In the genomic region with DNA sequence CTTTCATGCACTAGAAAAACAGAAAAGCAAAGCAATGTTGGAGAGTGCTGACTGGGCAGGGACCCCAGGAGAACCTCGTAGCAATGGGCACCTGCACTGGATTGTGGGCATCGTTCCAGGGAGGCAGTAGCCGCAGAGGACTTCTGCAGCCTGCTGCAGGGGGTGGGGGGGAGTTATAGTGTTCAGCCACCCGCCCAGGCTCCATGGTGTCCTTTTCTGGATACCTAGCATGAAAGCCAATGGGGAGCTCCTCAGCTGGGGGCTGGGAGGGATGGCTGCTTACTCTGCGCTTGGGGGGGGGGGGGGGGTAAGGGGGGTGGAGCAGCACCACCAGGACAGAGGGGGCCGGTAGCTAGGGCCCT, we compare ENCODE assay signal across 11 mouse cellular contexts. TPM values are rescaled to one million over a fixed set of nuclear protein-coding genes. Genes with fewer than 3 reads are reported as not detected.
DNase-seq lines count a peak whose midpoint lies in the region; ATAC-seq and TF ChIP-seq lines count a peak whose summit lies in the region.
"Had no signal": no experiment of that assay in that cellular context is flagged by ENCODE, and none has a peak within 500 bp of the region (broad histone marks: within the 10 kb centered on the region; RNA-seq: fewer than 3 reads in every experiment).

No protein-coding gene starts in this region.

- TF ChIP-seq CTCF in lung, embryonic 14.5 days (IDR thresholded peaks at IDR 0.05; ENCODE audit: low read depth): no peak

- no peaks in the 10 kb centered on the region; the same call in 1 of the 2 replicates for H3K4me1 ChIP-seq in lung, embryonic 14.5 days (ENCODE audit: insufficient read depth)

- peak overlapping the region; percentile 8; the same call in 1 of the 2 replicates for H3K4me3 ChIP-seq in lung, embryonic 14.5 days (ENCODE audit: low read depth, low read length)

- peak overlapping the region; percentile 48 for H3K4me2 ChIP-seq in lung, embryonic 14.5 days

- no peaks in the 10 kb centered on the region for H3K9me3 ChIP-seq in lung, embryonic 14.5 days (ENCODE audit: low read depth, low read length)

- peak; percentile 17 for DNase-seq in embryo, embryonic 11 days
- no peak for DNase-seq in embryo, embryonic 9.5 days (ENCODE audit: extremely low spot score)
- peak; percentile 11 for DNase-seq in retina, postnatal 1 day
- no peak for DNase-seq in retina, embryonic 14.5 days (ENCODE audit: low spot score)
- peak; percentile 58 for DNase-seq in lung, embryonic 14.5 days
- no peak for DNase-seq in spleen, adult 18-20 months
- DNase-seq in T-cell, adult 2 months (ENCODE audit: low spot score): no peak
- DNase-seq: cerebellum, adult 2 months; right cerebral cortex, adult 18-20 months; thymus, postnatal 25 days had no signal

- H3K27ac ChIP-seq in lung, embryonic 14.5 days (ENCODE audit: low read depth): peak overlapping the region; percentile 91

- peaks cover 59% of the 10 kb centered on the region for H3K27me3 ChIP-seq in lung, embryonic 14.5 days (ENCODE audit: insufficient read depth, low read length)

- peak overlapping the region; percentile 26 for H3K9ac ChIP-seq in lung, embryonic 14.5 days

- no peak for ATAC-seq in lung, embryonic 14.5 days (ENCODE audit: insufficient read depth)
- no peak for ATAC-seq in frontal cortex, adult (ENCODE audit: low TSS enrichment)

- WGBS in lung, embryonic 14.5 days: under 1% methylated on average over 5 of the region's 6 CpGs

- H3K36me3 ChIP-seq in lung, embryonic 14.5 days (ENCODE audit: insufficient read depth): no peaks in the 10 kb centered on the region

RNA-seq across cellular contexts. Expression of a gene that starts 12.2 kb away (rescaled TPM):
- polyA plus RNA-seq in lung, embryonic 14.5 days (2014; fragmentation: Nextera tagmentation; extraction: Ambion mirVana): 21.1 and 22.5 TPM in 2 replicates

RNA-seq across cellular contexts. Expression of a gene that starts 29.4 kb away (rescaled TPM):
- polyA plus RNA-seq in lung, embryonic 14.5 days (2014; fragmentation: Nextera tagmentation; extraction: Ambion mirVana): 6.9 and 7.3 TPM in 2 replicates
- polyA plus RNA-seq: cerebellum, adult 2 months had no signal

Comparison
In these comparisons a context has a peak if more than half of its experiments do, and no peak if none do; other contexts are left out.
1. DNase-seq: peak in embryo, embryonic 11 days (single experiment), retina, postnatal 1 day (single experiment) and lung, embryonic 14.5 days (single experiment); none in embryo, embryonic 9.5 days (single experiment), retina, embryonic 14.5 days (single experiment), spleen, adult 18-20 months (0 of 2) and T-cell, adult 2 months (single experiment).